Comparison of ENCODE assay signal across 8 mouse cellular contexts in genomic region chr7:58399145-58399604, GRCm38 (mm10).
A peak's percentile ranks its signal among the peaks of the same experiment; 100 is the strongest.
DNase-seq lines count a peak whose midpoint lies in the region; ATAC-seq and TF ChIP-seq lines count a peak whose summit lies in the region.

No protein-coding gene starts in this region.

- peak overlapping the region; percentile 96 for H3K27ac ChIP-seq in hindbrain, embryonic 12.5 days
- no peak overlapping the region for H3K27ac ChIP-seq in lung, postnatal 0 days (ENCODE audit: low read length)

- no peaks in the 10 kb centered on the region for H3K9me3 ChIP-seq in hindbrain, embryonic 12.5 days (replicated peaks)
- H3K9me3 ChIP-seq in lung, postnatal 0 days (ENCODE audit: low read length): no peaks in the 10 kb centered on the region

- H3K4me1 ChIP-seq in hindbrain, embryonic 12.5 days: no peaks in the 10 kb centered on the region
- H3K4me1 ChIP-seq in lung, postnatal 0 days (ENCODE audit: insufficient read depth, low read depth, low read length): no peaks in the 10 kb centered on the region

- DNase-seq in T-cell, adult 2 months (ENCODE audit: low spot score): peak; percentile 91
- peak; percentile 97 for DNase-seq in cerebellum, postnatal 25 days
- peak; percentile 92 to 95 for DNase-seq in frontal cortex, postnatal 14 days (ENCODE audit: low spot score in 2 of 2)
- DNase-seq in layer of hippocampus, postnatal 10 days (ENCODE audit: low spot score in 2 of 2): peak; percentile 96 to 97
- peak; percentile 96 for DNase-seq in lung, postnatal 0 days (ENCODE audit: low spot score)
- peak; percentile 85 for DNase-seq in ovary, postnatal 10 days (ENCODE audit: low spot score)
- DNase-seq in thymus, postnatal 0 days (ENCODE audit: low spot score): peak; percentile 97

- peak; percentile 99 for ATAC-seq in hindbrain, embryonic 12.5 days (ENCODE audit: low FRiP score)
- peak; percentile 96 for ATAC-seq in lung, postnatal 0 days

- H3K9ac ChIP-seq in hindbrain, embryonic 12.5 days: peak overlapping the region; percentile 67
- peak overlapping the region; percentile 37; the same call in 1 of the 2 replicates for H3K9ac ChIP-seq in lung, postnatal 0 days (replicated peaks; ENCODE audit: low read depth)

- peak overlapping the region; percentile 57 for H3K4me2 ChIP-seq in hindbrain, embryonic 12.5 days (replicated peaks)
- H3K4me2 ChIP-seq in lung, postnatal 0 days (replicated peaks; ENCODE audit: low read depth, low read length): peak overlapping the region; percentile 61

- no peak for TF ChIP-seq EP300 in lung, postnatal 0 days (IDR thresholded peaks at IDR 0.05)

- H3K27me3 ChIP-seq in hindbrain, embryonic 12.5 days: no peaks in the 10 kb centered on the region
- no peaks in the 10 kb centered on the region for H3K27me3 ChIP-seq in lung, postnatal 0 days (replicated peaks; ENCODE audit: insufficient read depth, low read length)

- no peaks in the 10 kb centered on the region for H3K36me3 ChIP-seq in hindbrain, embryonic 12.5 days
- no peaks in the 10 kb centered on the region for H3K36me3 ChIP-seq in lung, postnatal 0 days (ENCODE audit: insufficient read depth, low read length)

- WGBS in hindbrain, embryonic 12.5 days: 0% methylated on average over 21 of the region's 21 CpGs
- under 1% methylated on average over 21 of the region's 21 CpGs for WGBS in lung, postnatal 0 days

- H3K4me3 ChIP-seq in hindbrain, embryonic 12.5 days: peak overlapping the region; percentile 43
- peak overlapping the region; percentile 59 for H3K4me3 ChIP-seq in lung, postnatal 0 days (ENCODE audit: low read depth, low read length)

- peak; percentile 33; the same call in 1 of the 2 replicates for TF ChIP-seq CTCF in lung, postnatal 0 days (IDR thresholded peaks at IDR 0.05)
